Mouse (Mus musculus): ENCODE data around the gene Tmem242.

Tmem242 gene

DNA sequence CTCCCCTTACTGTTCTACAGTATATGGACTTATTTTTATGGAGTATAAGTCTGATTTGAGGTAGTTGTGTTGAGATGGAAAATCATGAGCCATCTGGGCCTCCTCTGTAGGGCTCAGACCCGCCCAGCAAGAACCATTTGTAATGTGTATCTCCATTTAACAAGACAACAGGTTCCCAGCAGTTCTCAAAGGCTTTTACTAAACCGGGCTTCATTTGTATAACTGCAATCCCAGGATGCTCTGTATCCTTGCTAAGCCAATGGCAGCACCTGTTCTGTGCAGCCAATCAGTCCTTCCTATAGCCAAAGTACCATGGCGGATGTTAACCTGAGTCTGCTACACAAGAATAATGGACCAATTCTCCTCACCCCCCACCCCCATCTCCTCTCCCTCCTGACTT is 23.5 kb downstream of the Tmem242 start:
- DNase-seq (ENCODE audit: low spot score), result no peak

- DNase-seq (ENCODE audit: low spot score), result no peak
Observed at GRCm38 (mm10) chr17:5414041-5414440, 26.0 kb downstream of the Tmem242 start.

- DNase-seq (ENCODE audit: low spot score), result peak; percentile 37
Observed at GRCm38 (mm10) chr17:5413350-5413749, 26.7 kb downstream of the Tmem242 start.

- no peak for DNase-seq (ENCODE audit: low spot score)
Observed at GRCm38 (mm10) chr17:5412740-5413139, 27.3 kb downstream of the Tmem242 start.

DNA sequence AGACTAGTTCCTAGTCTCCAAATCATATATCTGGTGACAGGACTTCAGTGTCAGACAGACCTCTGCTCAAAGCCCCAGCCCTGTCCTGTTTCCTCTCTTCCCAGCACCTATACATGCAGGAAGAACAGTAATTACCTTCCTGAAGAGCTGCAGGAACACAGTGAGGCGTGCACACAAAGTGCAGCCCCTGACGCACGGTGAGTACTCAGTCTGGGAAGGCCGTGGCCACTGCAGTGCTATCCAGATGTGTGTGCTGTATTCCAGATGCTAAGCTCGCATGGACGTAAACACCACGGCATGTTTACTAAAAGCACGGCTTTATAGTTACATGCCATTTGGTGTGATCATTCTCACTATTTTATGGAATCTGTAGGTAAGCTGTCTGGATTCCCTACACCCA is 27.8 kb downstream of the Tmem242 start:
- no peak for DNase-seq (ENCODE audit: low spot score)

DNA sequence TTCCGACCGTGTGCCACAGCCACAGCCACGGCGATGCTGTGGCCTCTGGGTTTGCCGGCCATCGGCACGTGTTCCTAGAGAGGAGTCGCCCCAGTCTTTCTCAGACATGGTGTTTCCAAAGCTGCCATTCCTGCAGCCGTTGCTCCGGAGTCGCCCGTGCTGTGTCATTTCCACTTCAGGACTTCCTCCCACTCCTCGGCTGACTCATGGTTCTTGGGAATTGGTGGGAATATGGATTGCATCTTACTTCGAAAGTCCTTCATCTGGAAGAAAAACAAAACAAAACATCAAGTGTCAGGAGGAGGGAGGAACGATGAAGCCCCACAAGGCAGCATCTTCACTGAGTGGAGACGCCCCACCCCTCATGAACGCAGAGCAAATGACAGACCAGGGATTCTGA is 28.9 kb downstream of the Tmem242 start:
- DNase-seq (ENCODE audit: low spot score), result no peak

GRCm38 (mm10) chr17:5410336-5410735 is 29.7 kb downstream of the Tmem242 start:
- DNase-seq (ENCODE audit: low spot score), result no peak

DNA sequence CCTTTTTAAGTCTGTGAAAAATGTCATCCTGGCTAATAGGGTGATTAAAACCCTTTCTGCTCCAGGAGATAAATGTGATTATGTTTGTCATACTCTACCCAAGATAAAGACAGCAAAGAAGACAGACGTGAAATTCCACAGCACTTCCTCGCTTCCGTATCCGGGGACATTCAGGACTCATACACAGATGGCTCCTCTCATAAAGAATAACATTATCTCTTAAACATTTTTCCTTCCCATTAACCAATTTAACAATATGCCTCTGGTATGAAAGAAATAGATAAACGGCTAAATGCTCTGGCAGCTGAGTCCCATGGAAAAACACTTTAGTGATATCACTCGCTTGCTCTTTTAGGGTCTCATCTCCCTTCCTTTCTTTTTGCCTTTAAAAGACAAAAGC is 33.0 kb downstream of the Tmem242 start:
- DNase-seq (ENCODE audit: low spot score), result no peak

DNA sequence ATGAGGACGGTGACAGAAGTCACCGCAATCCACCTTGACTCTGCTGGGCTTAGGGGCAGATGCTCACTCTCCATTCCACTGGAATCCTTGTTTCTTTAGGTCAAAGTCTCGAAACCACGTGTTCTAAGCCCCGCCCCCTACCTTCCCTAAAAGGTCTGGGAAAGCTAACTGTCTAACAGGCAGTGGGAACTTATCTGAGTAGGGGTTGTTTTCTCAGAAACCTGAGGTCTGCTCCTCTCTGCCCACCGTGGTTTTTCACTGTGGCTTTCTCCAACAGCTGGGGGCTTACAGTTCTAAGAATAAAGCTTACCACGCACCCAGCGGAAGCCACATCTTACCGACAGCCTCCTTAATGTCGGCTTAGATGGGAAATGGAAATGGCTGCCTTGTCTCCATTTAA is 33.5 kb downstream of the Tmem242 start:
- no peak for DNase-seq (ENCODE audit: low spot score)

- DNase-seq (ENCODE audit: low spot score), result no peak
Observed at GRCm38 (mm10) chr17:5403885-5404284, 36.2 kb downstream of the Tmem242 start.

DNA sequence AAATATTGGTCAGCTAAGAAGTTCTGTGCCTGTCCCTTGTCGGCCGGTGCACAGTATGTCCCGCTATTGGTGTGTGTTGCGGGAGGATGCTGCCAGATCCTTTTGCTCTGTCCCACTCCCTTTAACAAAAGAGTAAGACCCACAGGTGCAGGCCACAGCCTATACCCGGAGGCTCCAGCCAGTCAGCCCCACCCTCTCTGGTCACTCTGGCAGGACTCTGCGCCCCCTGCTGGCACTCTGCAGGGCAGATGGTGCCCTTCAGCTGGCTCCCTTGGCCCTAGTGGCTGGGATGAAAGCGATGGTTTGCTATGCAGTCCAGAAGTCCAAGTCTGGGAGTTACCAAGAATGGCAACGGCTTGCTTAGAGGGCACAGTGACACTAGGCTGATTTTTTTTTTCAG is 37.4 kb downstream of the Tmem242 start:
- peak; percentile 92 for DNase-seq (ENCODE audit: low spot score)

DNA sequence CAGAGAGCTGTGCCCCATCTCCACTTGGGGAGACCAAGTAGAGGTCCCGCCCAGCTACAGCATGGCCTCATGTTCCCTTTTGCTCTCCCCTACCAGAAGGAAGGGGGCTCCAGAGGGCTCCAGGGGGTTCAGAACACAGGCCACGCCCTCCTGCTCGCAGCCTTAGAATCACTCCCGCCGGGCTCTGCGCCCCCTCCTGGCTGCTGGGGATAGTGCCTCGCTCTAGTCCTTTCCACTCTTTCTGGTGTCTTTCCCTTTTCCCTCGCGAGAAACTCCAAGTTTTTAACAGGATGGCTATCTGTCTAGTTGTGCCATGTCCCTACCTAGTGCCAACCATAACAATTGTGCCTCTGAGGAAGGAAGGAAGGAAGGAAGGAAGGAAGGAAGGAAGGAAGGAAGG is 38.0 kb downstream of the Tmem242 start:
- peak; percentile 92 for DNase-seq (ENCODE audit: low spot score)

GRCm38 (mm10) chr17:5401288-5401687 is 38.8 kb downstream of the Tmem242 start:
- no peak for DNase-seq (ENCODE audit: low spot score)

DNA sequence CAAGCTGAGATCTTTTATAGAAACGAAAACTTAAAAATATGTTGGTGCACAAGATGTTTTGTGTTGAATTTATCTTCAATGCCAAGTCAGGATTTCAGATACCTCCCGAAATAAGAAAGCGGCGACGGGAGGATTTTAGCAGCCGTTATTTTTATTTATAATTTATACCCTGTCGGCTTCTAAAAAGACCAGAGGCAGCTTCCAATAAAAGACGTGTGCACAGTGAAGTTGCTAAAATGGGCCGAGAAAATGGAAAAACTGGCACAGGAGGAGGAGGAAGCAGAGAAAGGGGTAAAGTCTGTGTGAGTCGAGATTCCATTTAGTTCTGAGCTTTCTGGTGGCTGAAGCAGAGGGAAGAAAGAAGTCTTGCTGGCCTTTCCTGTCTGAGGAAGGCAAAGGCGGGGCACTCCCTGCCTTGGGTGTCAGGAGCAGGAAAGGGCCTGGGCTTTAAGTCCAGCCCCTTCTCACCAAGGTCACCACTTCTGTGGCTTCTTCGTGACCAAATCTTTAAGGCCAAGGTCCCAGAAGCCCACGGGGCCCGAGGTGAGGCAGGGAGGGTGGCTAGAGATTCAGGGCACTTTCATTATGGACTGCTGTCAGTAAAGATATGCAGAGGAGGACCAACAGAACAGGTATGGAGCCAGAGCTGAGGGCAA is 39.5 kb downstream of the Tmem242 start:
- no peak for DNase-seq (ENCODE audit: low spot score)

DNA sequence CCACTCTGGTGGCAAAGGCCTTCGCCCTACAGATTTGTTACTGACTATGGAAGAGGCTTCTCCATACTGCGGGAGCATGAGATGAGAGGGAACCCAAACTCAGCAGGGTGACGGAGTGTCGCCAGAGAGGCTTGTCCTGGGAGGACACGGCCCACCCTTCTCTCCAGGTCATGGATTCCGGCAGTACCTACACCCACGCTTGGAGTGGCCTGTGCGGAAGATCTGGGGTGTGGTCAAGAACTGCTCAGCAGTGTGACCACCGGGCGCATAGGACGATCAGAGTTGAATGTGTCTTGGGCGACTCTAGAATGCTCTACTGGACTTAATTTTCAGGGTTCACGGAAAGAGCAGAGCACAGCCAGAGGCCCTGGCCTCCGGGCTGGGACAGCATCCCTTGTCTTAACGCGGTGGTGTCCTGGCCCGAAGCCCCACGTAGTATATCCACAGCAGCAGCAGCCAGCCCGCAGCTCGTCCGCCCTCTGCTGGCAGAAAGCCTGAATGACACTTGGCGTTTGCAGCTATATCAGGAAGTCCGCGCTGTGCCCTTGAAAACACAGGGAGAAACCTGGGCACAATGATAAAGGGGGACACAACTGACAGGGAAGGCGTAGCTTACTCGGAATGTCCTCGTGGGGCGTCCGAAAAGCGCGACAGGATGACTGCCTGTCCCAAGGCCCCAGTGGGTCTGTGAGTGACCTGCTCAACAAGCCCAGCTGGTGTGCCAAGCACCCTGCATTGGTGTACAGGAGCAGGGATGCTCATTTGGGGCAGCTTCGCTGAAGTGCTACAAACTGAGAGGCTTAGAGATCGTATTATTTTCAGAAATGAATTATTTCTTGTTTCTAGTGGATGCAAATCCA is 42.7 kb downstream of the Tmem242 start:
- peak; percentile 92 for DNase-seq (ENCODE audit: low spot score)

GRCm38 (mm10) chr17:5396213-5396612 is 43.8 kb downstream of the Tmem242 start:
- no peak for DNase-seq (ENCODE audit: low spot score)

GRCm38 (mm10) chr17:5395454-5396205 is 44.4 kb downstream of the Tmem242 start:
- no peak for DNase-seq (ENCODE audit: low spot score)

DNA sequence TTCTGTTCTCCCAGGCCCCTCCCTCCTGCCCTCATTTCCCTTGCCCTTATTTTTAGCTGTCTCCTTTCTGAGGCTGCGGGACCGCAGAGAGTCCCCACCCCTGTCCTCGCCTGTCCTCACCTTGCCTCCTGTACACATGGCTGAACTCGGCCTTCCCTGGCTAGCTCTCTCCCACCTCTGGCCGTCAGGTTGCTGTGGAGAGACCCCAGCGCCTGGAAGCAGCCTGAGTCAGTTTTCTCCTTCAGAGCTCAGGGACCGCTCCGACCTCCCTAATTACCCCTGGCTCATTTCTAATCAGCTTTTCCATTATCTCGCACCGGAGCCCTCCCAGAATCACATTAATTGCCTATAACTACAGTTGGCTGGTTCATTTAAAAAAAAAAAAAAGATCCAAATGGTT is 49.4 kb downstream of the Tmem242 start:
- DNase-seq (ENCODE audit: low spot score), result no peak

DNA sequence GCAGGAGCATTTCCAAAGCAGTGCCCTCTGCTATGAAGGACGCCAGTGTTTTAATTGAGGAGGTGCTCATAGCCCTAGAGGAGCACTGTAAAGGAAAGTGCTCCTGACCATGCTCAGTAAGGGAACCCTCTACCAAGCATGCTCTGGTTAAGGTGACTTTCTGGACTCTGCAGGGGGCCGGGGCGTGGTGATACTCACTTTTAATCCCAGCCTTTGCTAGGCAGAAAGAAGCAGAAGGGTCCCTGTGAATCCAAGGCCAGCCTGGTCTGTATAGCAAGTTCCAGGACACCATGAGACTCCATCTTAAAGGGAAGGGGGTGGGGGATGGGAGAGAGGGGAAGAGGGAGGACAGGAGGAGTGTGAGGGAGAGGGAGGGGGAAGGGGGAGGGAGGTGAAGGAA is 51.7 kb downstream of the Tmem242 start:
- DNase-seq (ENCODE audit: low spot score), result no peak

DNA sequence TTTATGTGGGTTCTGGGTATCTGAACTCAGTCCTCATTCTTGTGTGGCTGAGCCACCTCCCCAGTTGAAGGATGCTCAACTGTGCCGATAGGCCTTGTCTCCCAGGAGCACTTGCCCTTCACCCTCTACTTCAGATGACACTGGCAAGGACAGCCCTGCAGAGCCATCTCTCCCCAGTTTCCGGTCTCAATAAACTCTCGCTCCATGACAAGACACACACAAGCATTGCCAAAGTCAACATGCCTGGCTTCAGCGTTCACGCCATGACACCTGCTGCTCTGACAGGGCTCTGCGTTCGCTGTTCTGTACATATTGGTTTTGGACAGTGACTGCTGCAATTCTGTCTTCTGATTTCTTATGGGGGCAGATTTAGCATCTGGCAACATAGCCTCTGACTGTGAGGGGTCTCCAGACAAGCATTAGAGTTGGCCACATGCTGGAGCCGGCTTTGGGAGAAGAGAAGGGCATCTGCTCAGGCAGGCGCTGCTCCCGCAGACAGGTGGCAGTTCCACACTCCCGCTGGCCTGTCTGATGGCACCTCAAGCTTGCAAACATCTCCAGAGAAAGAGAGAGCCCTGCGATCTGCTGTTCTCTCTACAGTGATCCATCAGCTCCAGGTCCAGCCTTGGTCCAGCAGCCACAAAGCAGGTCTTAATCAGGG is 53.0 kb downstream of the Tmem242 start:
- DNase-seq (ENCODE audit: low spot score), result no peak

GRCm38 (mm10) chr17:5385694-5386093 is 54.4 kb downstream of the Tmem242 start:
- DNase-seq (ENCODE audit: low spot score), result no peak

DNA sequence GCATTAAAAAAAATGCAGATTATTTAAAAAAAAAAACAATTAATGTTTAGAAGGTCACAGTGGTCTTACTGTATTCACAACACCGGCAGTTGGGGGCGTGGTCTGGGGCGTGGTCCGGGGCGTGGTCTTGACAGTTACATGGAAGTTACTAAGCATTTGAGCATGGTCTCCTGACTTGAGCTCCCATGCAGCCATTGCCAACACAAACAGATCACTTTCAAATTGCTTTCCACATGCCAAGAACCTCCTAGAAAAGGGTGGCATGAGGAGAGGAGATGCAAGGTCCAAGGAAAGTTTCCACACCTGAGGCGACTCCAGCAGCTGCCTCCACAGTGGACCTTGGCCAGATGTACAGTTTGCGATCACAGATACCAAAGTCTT is 62.1 kb downstream of the Tmem242 start:
- peak; percentile 80 for DNase-seq (ENCODE audit: low spot score)

All from testis, postnatal 10 days (tissue).